Mouse (Mus musculus) mouse embryonic stem cell (cell line): ENCODE results near the gene Fau.

Experiments
- in situ Hi-C, 2 experiments: fragments of 300-500 bp; cut with MboI; formaldehyde crosslinking; loops; 1 replicate in 1 of 2; 3 replicates in 1 of 2; pipeline ENCODE4 v1.14.3; 2019 to 2020; ENCODE audit warnings: low sequenced_read_pairs in 2 of 2, low pct_unique_long_range_greater_than_20kb in 1 of 2, mixed read lengths in 1 of 2; ENCODE audit not compliant: unreplicated experiment in 1 of 2

Fau gene

GRCm38 (mm10) chr19:6104476-6104875, 46.8 kb downstream of the Fau start:
- in situ Hi-C loops = no loop called here

- in situ Hi-C loops = no loop called here
Measured at GRCm38 (mm10) chr19:6105586-6105985, 47.9 kb downstream of the Fau start, which contains the start of gene Naaladl1. Naaladl1 (plus strand) TSS chr19:6105782.
